Mouse (Mus musculus): Measurements from ENCODE around the gene Optc.

GRCm38 (mm10) chr1:133900825-133901224 is 7.0 kb downstream of the Optc start:
- TF ChIP-seq CTCF (IDR thresholded peaks at IDR 0.05) (no peak), EP300 (IDR thresholded peaks at IDR 0.05) (no peak)

All from lung, postnatal 0 days (tissue).